Mouse (Mus musculus) heart, adult 2 months (tissue): ENCODE results near the gene Grin2c. TPM values are rescaled to one million over a fixed set of nuclear protein-coding genes. Genes with fewer than 3 reads are reported as not detected.

ENCODE experiments used
- DNase-seq, 2 experiments: peaks; one replicate each; pipeline ENCODE4 v3.0.0; 2021
- H3K27ac ChIP-seq: fragments of 200-600 bp; 2 replicates; pipeline ENCODE4 v1.8.1; 2022
- H3K27me3 ChIP-seq: fragments of 200-500 bp; 2 replicates; pipeline ENCODE4 v1.6.1; 2012; ENCODE audit warnings: mild to moderate bottlenecking, low read length, inconsistent platforms, mixed read lengths; ENCODE audit not compliant: control insufficient read depth, insufficient read depth
- H3K36me3 ChIP-seq: fragments of 200-500 bp; 2 replicates; pipeline ENCODE4 v1.6.1; 2012; ENCODE audit warnings: low read length, inconsistent platforms; ENCODE audit not compliant: control insufficient read depth, insufficient read depth
- H3K4me1 ChIP-seq: fragments of 200-500 bp; 2 replicates; pipeline ENCODE4 v1.6.1; 2011; ENCODE audit warnings: low read length; ENCODE audit not compliant: control insufficient read depth, insufficient read depth
- H3K4me3 ChIP-seq: fragments of 200-600 bp; 2 replicates; pipeline ENCODE4 v1.8.1; 2022
- H3K79me2 ChIP-seq: fragments of 200-500 bp; replicated peaks from 2 replicates; pipeline ENCODE4 v1.6.1; 2012; ENCODE audit warnings: mild to moderate bottlenecking, inconsistent platforms, low read length, moderate library complexity, mixed read lengths; ENCODE audit not compliant: control insufficient read depth, insufficient read depth
- H3K9ac ChIP-seq: fragments of 200-500 bp; 2 replicates; pipeline ENCODE4 v1.6.1; 2012; ENCODE audit warnings: low read depth, mild to moderate bottlenecking, control low read depth, inconsistent platforms, low read length, mixed read lengths
- CTCF ChIP-seq: fragments of 200-600 bp; IDR thresholded peaks from 2 replicates; pipeline ENCODE4 v1.8.1; 2022; ENCODE audit warnings: antibody characterized with exemption, mild to moderate bottlenecking, moderate library complexity
- EP300 ChIP-seq: fragments of 200-500 bp; IDR thresholded peaks from 2 replicates; pipeline ENCODE4 v1.6.1; 2011; ENCODE audit warnings: low read depth, low read length, control low read depth; ENCODE audit not compliant: insufficient read depth
- POLR2A ChIP-seq: fragments of 200-500 bp; IDR thresholded peaks from 2 replicates; pipeline ENCODE4 v1.6.1; 2011; ENCODE audit warnings: mild to moderate bottlenecking, low read depth, low read length, control low read depth; ENCODE audit not compliant: insufficient read depth
- WGBS: fragments of 180-500 bp; shearing (Covaris S2); methylation state at CpG from one replicate; pipeline ENCODE4 v1.1.7; 2018; 5-methylcytosine and 5-hydroxymethylcytosine counted together
- intact Hi-C: fragments of 180-260 bp; cut with DNase I; formaldehyde crosslinking; loops from one replicate; pipeline ENCODE4 v1.15.1; 2025
- polyA plus RNA-seq: library from polyadenylated mRNA; depleted of rRNA; stranded (reverse); fragments of >200 nt; gene quantifications from 2 replicates; pipeline ENCODE4 v1.2.3, GENCODE M21; 2012
- total RNA-seq, 2 experiments: library from RNA; stranded (reverse); gene quantifications; 2 replicates each; pipeline ENCODE4 v1.2.3; 2021

Grin2c gene
- total and polyA plus RNA-seq, 3 experiments = 0.25 to 2.0 (median 0.26) TPM

DNA sequence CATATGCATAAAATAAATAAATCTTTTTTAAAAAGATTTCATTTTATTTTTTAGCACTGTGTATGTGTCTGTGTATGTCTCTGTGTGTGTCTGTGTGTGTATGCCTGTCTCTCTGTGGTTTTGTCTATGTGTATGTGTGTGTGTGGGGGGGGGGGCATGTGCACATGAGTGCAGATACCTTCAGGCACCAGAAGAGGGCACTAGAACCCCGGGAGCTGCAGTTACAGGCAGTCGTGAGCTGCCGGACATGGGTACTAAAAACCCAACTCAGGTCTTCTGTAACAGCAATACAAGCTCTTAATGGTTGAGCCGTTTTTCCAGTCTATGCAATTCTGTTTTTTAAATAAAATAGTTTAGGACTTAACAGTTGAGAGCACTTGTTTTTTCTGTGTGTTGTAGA is 33.7 kb upstream of the Grin2c start:
- Histone ChIP-seq H3K36me3 (no peaks in the 10 kb centered on the region), H3K27ac (no peak overlapping the region), H3K4me3 (no peak overlapping the region), H3K4me1 (no peaks in the 10 kb centered on the region), H3K79me2 (no peaks in the 10 kb centered on the region), H3K9ac (no peak overlapping the region), H3K27me3 (0 out of 2 replicates have a peak, but pooled peaks cover 3% of the 10 kb centered on the region)
- intact Hi-C loops = no loop called here
- no peak for DNase-seq
- 79% methylated on average over 4 of the region's 4 CpGs for WGBS
- TF ChIP-seq POLR2A (no peak), CTCF (no peak), EP300 (no peak)

GRCm38 (mm10) chr11:115298160-115298559 is 31.1 kb upstream of the Grin2c start:
- 76% methylated on average over 8 of the region's 8 CpGs for WGBS

DNA sequence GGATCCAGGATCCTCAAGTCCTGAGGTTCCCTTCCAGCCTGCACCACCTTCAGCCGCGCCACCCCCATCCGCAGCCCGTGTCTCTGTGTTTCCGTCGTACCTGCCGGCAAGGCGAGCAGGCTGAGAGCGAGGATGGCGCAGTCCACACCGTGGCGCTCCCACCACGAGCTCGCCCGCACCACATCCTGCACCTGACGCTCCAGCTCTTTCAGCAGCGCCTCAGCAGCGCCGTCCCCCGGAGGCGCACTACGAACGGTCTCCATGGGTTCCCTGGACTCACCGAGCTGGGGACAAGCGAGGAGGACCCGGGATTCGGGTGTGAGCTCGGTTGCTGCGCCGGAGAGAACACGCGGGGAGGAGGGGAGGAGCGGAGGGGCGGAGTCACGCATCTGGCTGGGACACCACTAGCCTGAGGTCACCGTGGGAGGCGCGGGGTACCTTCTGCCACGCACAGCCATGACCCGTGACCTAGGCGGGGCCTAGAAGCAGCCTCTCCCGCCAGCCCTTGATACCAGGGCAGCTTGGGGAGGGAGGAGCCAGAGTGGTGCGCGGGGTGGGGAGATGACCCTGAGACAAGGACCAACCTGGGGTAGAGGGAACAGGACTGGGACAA is 30.3 kb upstream of the Grin2c start, which contains the start of gene Fads6:
TSS of gene Fads6 (minus strand) at position 450 of the 613 bp plus-strand sequence.
- TF ChIP-seq EP300 (no peak), CTCF (peak; percentile 48)
- Histone ChIP-seq H3K4me3 (peak within 1 kb of the TSS; percentile 59), H3K4me1 (no peaks in the 10 kb centered on the region), H3K27me3 (0 out of 2 replicates have a peak, but pooled peaks cover 3% of the 10 kb centered on the region), H3K79me2 (no peaks in the 10 kb centered on the region), H3K36me3 (no peaks in the 10 kb centered on the region), H3K9ac (peak within 1 kb of the TSS; percentile 10), H3K27ac (no peak within 1 kb of the TSS)
- intact Hi-C loops = no loop called here
- under 1% methylated on average over 43 of the region's 44 CpGs for WGBS
- DNase-seq = peak; percentile 66 to 71

More at GRCm38 (mm10) chr11:115298160-115298559, 31.1 kb upstream of the Grin2c start:
- Histone ChIP-seq H3K36me3 (no peaks in the 10 kb centered on the region), H3K27ac (no peak overlapping the region), H3K4me1 (no peaks in the 10 kb centered on the region), H3K27me3 (0 out of 2 replicates have a peak, but pooled peaks cover 3% of the 10 kb centered on the region), H3K4me3 (no peak overlapping the region), H3K79me2 (no peaks in the 10 kb centered on the region), H3K9ac (no peak overlapping the region)
- no peak for DNase-seq
- intact Hi-C loops = no loop called here
- no peak for TF ChIP-seq CTCF
- no peak for TF ChIP-seq EP300
- TF ChIP-seq POLR2A = no peak

DNA sequence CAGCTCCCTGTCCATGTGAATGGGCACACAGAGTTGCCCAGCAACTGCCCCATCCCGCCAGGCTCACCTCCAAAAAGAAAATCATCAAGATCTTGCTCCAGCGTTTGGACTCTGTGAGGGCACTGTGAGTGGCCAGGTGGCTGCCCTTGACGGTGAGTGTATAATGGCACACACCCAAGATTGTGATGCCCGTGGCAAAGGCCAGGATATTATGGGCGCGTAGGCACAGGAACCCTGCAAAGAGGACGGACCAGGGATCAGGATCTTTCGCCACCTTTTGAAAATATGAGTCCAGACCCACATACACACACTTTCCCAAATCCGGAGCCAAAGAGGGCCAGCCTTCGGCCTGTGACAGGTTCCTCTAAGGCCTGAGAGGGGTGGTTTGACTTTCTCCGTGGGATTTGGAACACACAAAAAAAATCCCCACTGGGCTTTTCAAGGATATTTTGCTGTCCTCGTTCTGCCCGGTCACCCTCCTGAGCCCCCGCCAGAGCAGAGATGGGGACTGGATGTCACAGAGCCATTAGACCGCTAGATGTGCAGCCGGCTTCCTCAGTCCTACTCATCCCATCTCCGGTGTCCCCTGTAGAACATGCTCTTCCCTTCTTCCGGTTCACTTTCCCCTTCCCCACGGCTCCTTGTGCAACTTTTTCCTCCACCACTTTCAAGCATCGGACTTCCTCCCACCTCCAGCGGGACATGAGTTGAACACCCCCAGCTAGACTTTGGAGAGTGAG is 29.6 kb upstream of the Grin2c start:
- peak overlapping the region; percentile 59; the same call in 1 of the 2 replicates for H3K4me3 ChIP-seq
- no peaks in the 10 kb centered on the region for H3K79me2 ChIP-seq
- DNase-seq = no peak
- 0 out of 2 replicates have a peak, but pooled peaks cover 3% of the 10 kb centered on the region for H3K27me3 ChIP-seq
- TF ChIP-seq CTCF (no peak), EP300 (no peak), POLR2A (no peak)
- no peaks in the 10 kb centered on the region for H3K4me1 ChIP-seq
- no peak overlapping the region for H3K27ac ChIP-seq
- no peaks in the 10 kb centered on the region for H3K36me3 ChIP-seq
- WGBS = 46% methylated on average over 21 of the region's 21 CpGs
- H3K9ac ChIP-seq = peak overlapping the region; percentile 10
- intact Hi-C loops = no loop called here

GRCm38 (mm10) chr11:115295939-115296338 is 28.9 kb upstream of the Grin2c start:
- 89% methylated on average over 11 of the region's 11 CpGs for WGBS
- Histone ChIP-seq H3K4me1 (peaks cover 2% of the 10 kb centered on the region; the same call in 1 of the 2 replicates), H3K4me3 (no peak overlapping the region), H3K36me3 (no peaks in the 10 kb centered on the region), H3K27ac (no peak overlapping the region), H3K27me3 (0 out of 2 replicates have a peak, but pooled peaks cover 3% of the 10 kb centered on the region), H3K9ac (no peak overlapping the region), H3K79me2 (no peaks in the 10 kb centered on the region)
- intact Hi-C loops = no loop called here
- TF ChIP-seq EP300 (no peak), CTCF (no peak), POLR2A (no peak)
- no peak for DNase-seq
